Comparison of ENCODE assay signal across 10 mouse cellular contexts in the genomic region with DNA sequence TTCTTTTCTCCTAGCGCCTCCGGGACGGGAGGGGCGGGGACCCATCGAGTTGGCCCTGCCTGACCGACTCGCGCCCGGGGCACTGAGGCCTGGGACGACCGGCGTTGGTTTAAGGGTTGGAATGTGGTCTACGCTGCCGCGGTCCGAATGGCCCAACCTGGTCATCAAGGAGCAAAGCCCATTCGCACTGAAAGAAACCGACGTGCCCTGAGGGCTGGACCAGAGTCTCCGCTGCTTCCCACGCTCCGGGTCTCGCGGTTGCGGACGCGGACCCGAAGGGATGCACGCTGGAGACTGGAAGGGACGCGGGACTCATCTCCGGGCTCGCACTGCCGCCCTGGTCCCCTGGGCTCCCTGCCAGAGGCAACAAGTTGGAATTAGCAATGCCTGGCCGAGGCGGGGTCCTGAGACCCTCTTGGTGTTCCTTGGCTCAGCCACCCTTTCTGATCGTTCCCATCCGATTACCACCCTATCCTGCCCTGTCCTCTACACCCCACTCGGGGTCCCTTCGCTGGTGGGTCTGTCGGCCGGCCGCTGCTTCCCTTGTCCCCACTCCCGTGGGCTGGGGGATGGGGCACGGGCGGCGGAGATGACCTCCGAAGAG. TPM values are rescaled to one million over a fixed set of nuclear protein-coding genes. Genes with fewer than 3 reads are reported as not detected.
DNase-seq lines count a peak whose midpoint lies in the region; ATAC-seq and TF ChIP-seq lines count a peak whose summit lies in the region.
"Had no signal": no experiment of that assay in that cellular context is flagged by ENCODE, and none has a peak within 500 bp of the region (broad histone marks: within the 10 kb centered on the region; RNA-seq: fewer than 3 reads in every experiment).

No protein-coding gene starts in this region.

- no peaks in the 10 kb centered on the region for H3K9me3 ChIP-seq in ES-Bruce4 (replicated peaks; ENCODE audit: control insufficient read depth, insufficient read depth, low read length, poor library complexity, severe bottlenecking)
- H3K9me3 ChIP-seq in forebrain, embryonic 16.5 days (ENCODE audit: control insufficient read depth, low read length), result no peaks in the 10 kb centered on the region
- no peaks in the 10 kb centered on the region for H3K9me3 ChIP-seq in liver, embryonic 15.5 days (replicated peaks)
- H3K9me3 ChIP-seq: megakaryocyte, embryonic 14.5 days had no signal

- H3K36me3 ChIP-seq in ES-Bruce4 (ENCODE audit: control insufficient read depth, insufficient read depth, low read length, poor library complexity, severe bottlenecking), result no peaks in the 10 kb centered on the region
- H3K36me3 ChIP-seq in forebrain, embryonic 16.5 days (ENCODE audit: control insufficient read depth, insufficient read depth), result no peaks in the 10 kb centered on the region
- no peaks in the 10 kb centered on the region for H3K36me3 ChIP-seq in liver, embryonic 15.5 days (replicated peaks)

- peak overlapping the region; percentile 32 for H3K4me3 ChIP-seq in ES-Bruce4 (ENCODE audit: low read depth, low read length)
- H3K4me3 ChIP-seq in forebrain, embryonic 16.5 days (replicated peaks; ENCODE audit: low read length), result peak overlapping the region; percentile 32
- no peak overlapping the region for H3K4me3 ChIP-seq in liver, embryonic 15.5 days (replicated peaks)
- H3K4me3 ChIP-seq: megakaryocyte, embryonic 14.5 days had no signal

- intact Hi-C loops in gastrocnemius, postnatal 36 days (cut with DNase I), result loop anchor here (1.0 kb wide), 1 partner anchor 44 kb away; no protein-coding TSS in a partner anchor

- ATAC-seq in forebrain, embryonic 16.5 days, result no peak
- ATAC-seq in liver, embryonic 15.5 days (ENCODE audit: insufficient read depth), result no peak
- no peak for ATAC-seq in megakaryocyte progenitor cell, adult 5-6 weeks (replicated peaks; ENCODE audit: poor library complexity)

- no peak overlapping the region for H3K27ac ChIP-seq in ES-Bruce4 (ENCODE audit: insufficient read depth, low read length)
- no peak overlapping the region for H3K27ac ChIP-seq in forebrain, embryonic 16.5 days (ENCODE audit: low read length)
- H3K27ac ChIP-seq in liver, embryonic 15.5 days (replicated peaks), result no peak overlapping the region

- 1% methylated on average over 48 of the region's 48 CpGs for WGBS in forebrain, embryonic 16.5 days
- WGBS in liver, embryonic 15.5 days (ENCODE audit: insufficient replicate concordance), result 2% methylated on average over 48 of the region's 48 CpGs

- TF ChIP-seq CTCF in ES-Bruce4 (IDR thresholded peaks at IDR 0.05; ENCODE audit: low read depth, low read length), result no peak

- H3K9ac ChIP-seq in ES-Bruce4 (ENCODE audit: low read depth, poor library complexity, severe bottlenecking), result peak overlapping the region; percentile 52
- peak overlapping the region; percentile 23; the same call in 1 of the 2 replicates for H3K9ac ChIP-seq in forebrain, embryonic 16.5 days (replicated peaks; ENCODE audit: low read depth, low read length)
- no peak overlapping the region for H3K9ac ChIP-seq in liver, embryonic 15.5 days

- H3K27me3 ChIP-seq in ES-Bruce4 (ENCODE audit: control insufficient read depth, insufficient read depth, low read length, poor library complexity, severe bottlenecking), result peaks cover 47% of the 10 kb centered on the region
- peaks cover 77% of the 10 kb centered on the region for H3K27me3 ChIP-seq in forebrain, embryonic 16.5 days (replicated peaks; ENCODE audit: control insufficient read depth, insufficient read depth, low read length)
- H3K27me3 ChIP-seq in liver, embryonic 15.5 days, result peaks cover 100% of the 10 kb centered on the region

- DNase-seq in gastrocnemius, postnatal 10 days, result peak; percentile 22
- DNase-seq in gastrocnemius, postnatal 36 days, result no peak
- no peak for DNase-seq in adrenal gland, adult 18-20 months (ENCODE audit: low spot score in 2 of 2)
- DNase-seq in cerebellum, postnatal 4 days (ENCODE audit: low spot score in 2 of 2), result no peak
- DNase-seq: adrenal gland, postnatal 14 days had no signal

- H3K4me2 ChIP-seq in forebrain, embryonic 16.5 days (ENCODE audit: low read length), result peak overlapping the region; percentile 45
- 0 out of 2 replicates have a peak overlapping the region, but pooled peaks have one; percentile 7 for H3K4me2 ChIP-seq in liver, embryonic 15.5 days

- no peak for TF ChIP-seq EP300 in ES-Bruce4 (IDR thresholded peaks at IDR 0.05; ENCODE audit: insufficient read depth, low read depth, low read length)

- TF ChIP-seq POLR2A in ES-Bruce4 (IDR thresholded peaks at IDR 0.05; ENCODE audit: insufficient read depth, low read length), result no peak

- no peaks in the 10 kb centered on the region for H3K4me1 ChIP-seq in ES-Bruce4 (ENCODE audit: control insufficient read depth, insufficient read depth, low read length)
- H3K4me1 ChIP-seq in forebrain, embryonic 16.5 days (replicated peaks; ENCODE audit: control insufficient read depth, insufficient read depth, low read length), result peaks cover 46% of the 10 kb centered on the region
- H3K4me1 ChIP-seq in liver, embryonic 15.5 days (replicated peaks), result peaks cover 10% of the 10 kb centered on the region

RNA-seq across cellular contexts. Expression of gene Prdm12, which starts 3.6 kb away (rescaled TPM):
- total RNA-seq in gastrocnemius, postnatal 10 days (2021), result not detected
- total RNA-seq in gastrocnemius, postnatal 36 days (2021), result not detected
- polyA plus RNA-seq in ES-Bruce4 (2011; ENCODE audit: insufficient read depth, insufficient read length, low read depth, missing spikeins), result not detected in 2 replicates
- 0.98 and 2.5 TPM in 2 replicates for polyA plus RNA-seq in forebrain, embryonic 16.5 days (2015; fragmentation: Nextera tagmentation; extraction: Ambion mirVana)
- polyA plus RNA-seq in liver, embryonic 15.5 days (2015; fragmentation: Nextera tagmentation; extraction: Ambion mirVana), result not detected in 2 replicates
- total RNA-seq in adrenal gland, adult 18-20 months (2021), result not detected
- not detected in 2 replicates for total RNA-seq in megakaryocyte progenitor cell, adult 5-6 weeks (2015)
- not detected in 2 replicates for total RNA-seq in megakaryocyte progenitor cell, adult 5-6 weeks (2017)
- total RNA-seq: adrenal gland, postnatal 14 days had no signal

RNA-seq across cellular contexts. Expression of gene Exosc2, which starts 34.3 kb away (rescaled TPM):
- 10 to 100 TPM; 12.9 to 13.9 TPM for total RNA-seq in gastrocnemius, postnatal 10 days (2021)
- 1 to 10 TPM; 6.1 to 7.5 TPM for total RNA-seq in gastrocnemius, postnatal 36 days (2021)
- polyA plus RNA-seq in ES-Bruce4 (2011; ENCODE audit: insufficient read depth, insufficient read length, low read depth, missing spikeins), result 61.8 and 71.3 TPM in 2 replicates
- polyA plus RNA-seq in forebrain, embryonic 16.5 days (2015; fragmentation: Nextera tagmentation; extraction: Ambion mirVana), result 42.3 and 44.0 TPM in 2 replicates
- polyA plus RNA-seq in liver, embryonic 15.5 days (2015; fragmentation: Nextera tagmentation; extraction: Ambion mirVana), result 29.0 and 32.0 TPM in 2 replicates
- total RNA-seq in adrenal gland, adult 18-20 months (2021), result 10 to 100 TPM; 21.9 to 24.5 TPM
- total RNA-seq in megakaryocyte progenitor cell, adult 5-6 weeks (2015), result 46.7 and 48.2 TPM in 2 replicates
- total RNA-seq in megakaryocyte progenitor cell, adult 5-6 weeks (2017), result 74.1 and 74.6 TPM in 2 replicates

RNA-seq across cellular contexts. Expression of gene Abl1, which starts 51.9 kb away (rescaled TPM):
- total RNA-seq in gastrocnemius, postnatal 10 days (2021), result 10 to 100 TPM; 39.2 to 51.8 TPM
- total RNA-seq in gastrocnemius, postnatal 36 days (2021), result 10 to 100 TPM; 21.9 to 22.3 TPM
- 42.9 and 44.8 TPM in 2 replicates for polyA plus RNA-seq in ES-Bruce4 (2011; ENCODE audit: insufficient read depth, insufficient read length, low read depth, missing spikeins)
- polyA plus RNA-seq in forebrain, embryonic 16.5 days (2015; fragmentation: Nextera tagmentation; extraction: Ambion mirVana), result 23.5 and 23.8 TPM in 2 replicates
- polyA plus RNA-seq in liver, embryonic 15.5 days (2015; fragmentation: Nextera tagmentation; extraction: Ambion mirVana), result 5.9 and 7.5 TPM in 2 replicates
- 10 to 100 TPM; 43.6 to 59.5 TPM for total RNA-seq in adrenal gland, adult 18-20 months (2021)
- 25.1 and 32.6 TPM in 2 replicates for total RNA-seq in megakaryocyte progenitor cell, adult 5-6 weeks (2015)
- 20.0 and 24.3 TPM in 2 replicates for total RNA-seq in megakaryocyte progenitor cell, adult 5-6 weeks (2017)
